1 mouse cellular context compared by ENCODE assay signal in the genomic region with DNA sequence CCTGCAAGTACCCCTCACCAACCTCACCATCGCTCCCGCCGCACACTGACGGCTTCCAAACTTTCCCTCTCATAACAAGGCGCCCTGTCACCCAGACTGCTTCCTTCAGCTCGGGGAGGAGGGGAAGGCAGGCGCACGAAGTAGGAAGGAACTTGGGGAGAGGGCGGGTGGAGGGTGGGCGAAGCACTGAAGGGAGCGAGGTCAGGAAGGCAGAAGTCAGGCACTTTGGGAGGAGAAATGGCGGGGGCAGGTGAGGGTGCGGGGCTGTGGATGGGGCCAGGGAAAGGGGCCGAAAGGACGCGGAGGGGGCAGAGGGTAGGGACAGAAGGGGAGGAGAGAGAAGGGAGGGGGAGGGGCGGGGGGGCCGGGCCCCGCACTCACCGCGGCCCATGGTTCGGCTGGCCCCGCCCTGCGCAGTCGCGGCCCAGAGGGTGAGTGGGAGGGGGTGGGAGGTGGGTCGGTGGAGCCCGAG.
TF ChIP-seq lines count a peak whose summit lies in the region.

No protein-coding gene starts in this region.

TF ChIP-seq in ES-E14, 5 proteins besides CTCF, POLR2A, EP300 and RAD21 (continued from another document):
- TF ChIP-seq ZC3H11A (IDR thresholded peaks at IDR 0.05; ENCODE audit: borderline replicate concordance, low read depth, low read length): no peak
- TF ChIP-seq MAFK (IDR thresholded peaks at IDR 0.05; ENCODE audit: insufficient read depth, low read depth, low read length): no peak
- no peak for TF ChIP-seq CHD2 (IDR thresholded peaks at IDR 0.05; ENCODE audit: low read depth, low read length)
- TF ChIP-seq HCFC1 (IDR thresholded peaks at IDR 0.05; ENCODE audit: borderline replicate concordance, insufficient read depth, low read length): no peak
TF ChIP-seq in ES-E14: peak in this region for 0.
